Mouse (Mus musculus) G1E (cell line): ENCODE measurements at regions not wholly inside any gene's neighbourhood (a gene's known extent, or its start where the extent isn't known, plus 50 kb on each side); places are given as distances from the start of the nearest gene placed in this dataset.

Experiments
- ATAC-seq: 2 replicates; pipeline ENCODE4 v1.8.0; 2016; ENCODE audit warnings: mild to moderate bottlenecking; ENCODE audit not compliant: insufficient number of reproducible peaks, poor library complexity, low FRiP score, severe bottlenecking; ENCODE audit errors: extremely low read depth
- DNase-seq: peaks from one replicate; pipeline ENCODE4 v3.0.0; 2012; ENCODE audit warnings: low spot score
- H3K27me3 ChIP-seq: 2 replicates; pipeline ENCODE4 v1.6.1; 2012; ENCODE audit warnings: mild to moderate bottlenecking, low read length, inconsistent platforms; ENCODE audit not compliant: insufficient read depth
- H3K36me3 ChIP-seq: replicated peaks from 2 replicates; pipeline ENCODE3; 2012; ENCODE audit warnings: mild to moderate bottlenecking, inconsistent platforms
- H3K4me1 ChIP-seq: 2 replicates; pipeline ENCODE4 v1.6.1; 2012; ENCODE audit warnings: low read depth, low read length, inconsistent platforms, mixed read lengths; ENCODE audit not compliant: insufficient read depth
- H3K4me3 ChIP-seq: 2 replicates; pipeline ENCODE4 v1.5.1; 2012; ENCODE audit warnings: low read depth, mild to moderate bottlenecking, inconsistent platforms, low read length, moderate library complexity, mixed read lengths
- H3K9me3 ChIP-seq: replicated peaks from 2 replicates; pipeline ENCODE4 v1.6.1; 2012; ENCODE audit warnings: inconsistent platforms
- CTCF ChIP-seq: IDR thresholded peaks from 2 replicates; pipeline ENCODE4 v1.5.1; 2012; ENCODE audit warnings: low read depth, low read length, inconsistent platforms, mixed read lengths
- GATA1 ChIP-seq: IDR thresholded peaks from 2 replicates; pipeline ENCODE4 v1.6.1; 2012; ENCODE audit warnings: borderline replicate concordance, low read length, inconsistent platforms, mixed read lengths
- GATA2 ChIP-seq: IDR thresholded peaks from 2 replicates; pipeline ENCODE4 v1.6.1; 2012; ENCODE audit warnings: low read depth, low read length, inconsistent platforms, borderline replicate concordance
- POLR2AphosphoS5 ChIP-seq: IDR thresholded peaks from 2 replicates; pipeline ENCODE4 v1.6.1; 2012; ENCODE audit warnings: low read depth, low read length, inconsistent platforms; ENCODE audit not compliant: insufficient replicate concordance
- TAL1 ChIP-seq: conservative IDR thresholded peaks from 2 replicates; pipeline ENCODE4 v1.6.1; 2012; ENCODE audit warnings: low read depth, low read length, inconsistent platforms, mixed read lengths

DNA sequence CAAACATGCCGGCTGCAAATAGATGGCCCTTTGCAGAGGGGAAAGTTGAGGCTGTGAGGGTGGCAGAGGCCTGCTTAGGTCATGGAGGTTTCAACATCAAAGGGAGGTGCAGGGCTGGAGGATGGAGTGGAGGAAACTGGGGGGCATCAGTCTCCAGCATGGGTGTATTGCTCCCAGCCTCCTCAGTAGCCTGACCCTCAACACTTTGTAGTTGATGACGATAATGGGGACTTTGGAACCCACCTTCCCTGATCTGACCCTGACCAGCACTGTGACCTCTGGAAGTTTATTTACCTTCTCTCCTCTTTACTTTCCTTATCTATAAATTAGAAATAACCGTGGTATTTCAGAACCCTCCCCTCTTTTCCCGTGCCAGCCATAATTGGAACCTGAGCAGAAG is 56.2 kb downstream of the Gm26897 start:
- Histone ChIP-seq H3K9me3 (peaks cover 96% of the 10 kb centered on the region), H3K27me3 (no peaks in the 10 kb centered on the region), H3K4me1 (no peaks in the 10 kb centered on the region), H3K36me3 (no peaks in the 10 kb centered on the region), H3K4me3 (no peak overlapping the region)
- no peak for DNase-seq
- no peak for ATAC-seq
- no peak for TF ChIP-seq POLR2AphosphoS5
- no peak for TF ChIP-seq TAL1
- TF ChIP-seq GATA2, result no peak
- TF ChIP-seq CTCF, result no peak
- no peak for TF ChIP-seq GATA1

DNA sequence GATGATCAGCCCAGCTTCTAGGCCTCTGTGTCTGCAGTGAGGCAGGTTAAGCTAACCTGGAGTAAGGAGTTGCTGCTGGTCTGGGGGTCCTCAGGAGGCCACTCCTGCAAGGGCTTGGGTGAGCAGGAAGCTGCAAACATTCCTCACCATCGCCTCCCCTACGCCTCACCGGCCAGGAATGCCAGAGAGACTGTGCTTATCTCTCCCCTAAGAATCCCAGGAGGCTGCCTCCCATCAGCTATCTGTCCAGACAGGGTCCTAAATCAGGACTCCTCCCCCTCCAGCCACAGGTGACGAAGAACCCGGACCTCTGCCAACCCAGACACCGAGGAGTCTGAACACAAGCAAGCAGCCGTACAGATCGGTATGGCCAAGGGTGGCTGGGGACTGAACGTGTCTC is 56.8 kb downstream of the Gm26897 start:
- no peak for DNase-seq
- Histone ChIP-seq H3K27me3 (no peaks in the 10 kb centered on the region), H3K4me3 (no peak overlapping the region), H3K36me3 (no peaks in the 10 kb centered on the region), H3K9me3 (peaks cover 96% of the 10 kb centered on the region), H3K4me1 (no peaks in the 10 kb centered on the region)
- TF ChIP-seq GATA2, result no peak
- no peak for TF ChIP-seq GATA1
- TF ChIP-seq CTCF, result no peak
- TF ChIP-seq POLR2AphosphoS5, result no peak
- no peak for TF ChIP-seq TAL1
- ATAC-seq, result no peak

DNA sequence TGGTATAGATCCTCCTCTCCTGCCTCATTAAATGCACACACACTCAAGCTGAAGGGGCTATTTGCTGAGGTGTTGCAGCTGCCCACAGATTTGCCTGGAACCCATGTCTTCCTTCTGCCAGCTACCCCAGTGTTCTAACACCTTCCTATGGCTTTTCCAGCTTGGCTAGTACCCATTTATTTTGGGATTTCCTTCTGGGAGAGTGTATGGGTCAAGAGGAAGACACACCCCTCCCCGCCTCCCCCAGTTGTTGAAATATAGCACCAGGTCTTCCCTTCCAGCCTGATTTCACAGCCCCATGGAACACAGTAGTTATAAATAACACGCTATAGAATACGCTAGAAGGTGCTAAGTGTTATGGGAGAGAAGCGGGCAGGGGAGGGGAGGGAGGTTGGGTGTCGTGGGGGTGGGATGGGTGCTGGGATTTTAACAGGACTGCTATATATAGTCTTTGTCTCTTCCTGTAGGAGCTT is 57.4 kb downstream of the Gm26897 start:
- Histone ChIP-seq H3K4me3 (no peak overlapping the region), H3K4me1 (no peaks in the 10 kb centered on the region), H3K9me3 (peaks cover 96% of the 10 kb centered on the region), H3K27me3 (no peaks in the 10 kb centered on the region), H3K36me3 (no peaks in the 10 kb centered on the region)
- TF ChIP-seq GATA2 (no peak), TAL1 (no peak), POLR2AphosphoS5 (no peak), CTCF (no peak), GATA1 (no peak)
- ATAC-seq, result no peak
- DNase-seq, result no peak

DNA sequence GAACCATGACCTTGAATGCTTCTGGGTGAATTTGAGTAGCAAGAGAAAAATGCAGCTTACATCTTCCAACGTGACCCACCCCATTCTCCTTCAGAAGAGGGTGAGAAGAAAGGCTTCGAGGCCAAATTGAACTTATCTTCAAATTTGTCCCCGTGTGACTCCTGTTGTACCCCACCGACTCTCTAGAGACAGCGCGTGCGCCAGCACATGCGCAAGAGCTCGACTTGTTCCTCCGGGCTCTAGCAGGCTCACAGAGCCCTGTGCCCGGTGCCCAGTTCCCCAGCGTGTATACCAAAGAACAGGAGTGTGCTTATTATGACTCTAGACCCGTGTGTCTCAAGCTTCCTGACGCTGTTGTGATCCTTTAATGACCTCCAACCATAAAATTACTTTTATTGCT is 59.0 kb downstream of the Gm26897 start:
- no peak for TF ChIP-seq GATA1
- no peak for TF ChIP-seq TAL1
- no peak for TF ChIP-seq POLR2AphosphoS5
- TF ChIP-seq GATA2, result no peak
- DNase-seq, result no peak

DNA sequence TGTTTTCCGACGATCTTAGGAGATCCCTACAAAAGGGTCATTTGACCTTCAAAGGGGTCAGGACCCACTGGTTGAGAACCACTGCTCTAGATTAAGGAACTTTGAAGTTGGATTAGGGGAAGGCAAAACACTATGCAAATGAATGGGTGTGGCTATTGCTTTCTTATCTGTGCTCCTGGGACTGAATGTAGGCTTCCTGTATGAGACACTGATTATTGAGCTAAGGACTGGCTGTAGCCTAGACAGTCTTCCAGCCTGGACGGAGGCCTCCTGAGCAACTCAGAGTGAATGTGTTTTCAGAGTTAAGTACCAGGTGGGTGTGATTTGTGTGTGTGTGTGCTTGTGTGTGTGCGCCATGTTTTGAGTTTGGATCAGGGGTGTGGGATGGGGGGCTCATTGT is 59.5 kb downstream of the Gm26897 start:
- no peak for ATAC-seq
- TF ChIP-seq TAL1 (no peak), POLR2AphosphoS5 (no peak), GATA1 (no peak), CTCF (no peak), GATA2 (no peak)
- no peak for DNase-seq
- H3K9me3 ChIP-seq, result peaks cover 88% of the 10 kb centered on the region
- H3K27me3 ChIP-seq, result no peaks in the 10 kb centered on the region
- no peak overlapping the region for H3K4me3 ChIP-seq
- H3K4me1 ChIP-seq, result no peaks in the 10 kb centered on the region
- no peaks in the 10 kb centered on the region for H3K36me3 ChIP-seq

More for the DNA sequence above, 59.0 kb downstream of the Gm26897 start:
- Histone ChIP-seq H3K36me3 (no peaks in the 10 kb centered on the region), H3K4me3 (no peak overlapping the region), H3K9me3 (peaks cover 92% of the 10 kb centered on the region), H3K4me1 (no peaks in the 10 kb centered on the region), H3K27me3 (no peaks in the 10 kb centered on the region)
- ATAC-seq, result no peak

DNA sequence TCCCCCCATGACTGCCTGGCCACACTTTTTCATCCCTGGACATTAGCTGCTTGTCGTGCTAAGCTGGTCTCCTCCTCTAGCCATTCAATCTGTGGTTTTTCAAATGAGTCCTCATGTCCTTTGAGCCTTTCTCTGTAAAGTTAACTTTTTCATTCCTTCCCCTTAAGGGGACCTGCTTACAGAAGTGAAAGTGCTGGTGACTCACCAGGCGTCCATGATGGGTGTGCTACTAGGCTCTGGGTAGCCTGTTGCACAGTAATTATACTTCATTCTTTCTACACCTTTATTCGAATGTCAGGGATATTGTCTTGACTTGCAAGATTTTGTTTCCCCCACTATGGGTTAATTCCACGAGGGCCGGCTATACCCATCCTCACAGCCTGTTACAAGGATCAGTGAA is 63.2 kb downstream of the Gm26897 start:
- no peaks in the 10 kb centered on the region for H3K36me3 ChIP-seq
- H3K9me3 ChIP-seq, result peaks cover 87% of the 10 kb centered on the region
- H3K4me3 ChIP-seq, result no peak overlapping the region; the same call in 1 of the 2 replicates
- DNase-seq (no peak), ATAC-seq (no peak)
- H3K27me3 ChIP-seq, result no peaks in the 10 kb centered on the region
- TF ChIP-seq GATA2 (no peak), TAL1 (no peak), GATA1 (no peak), POLR2AphosphoS5 (no peak), CTCF (no peak)
- H3K4me1 ChIP-seq, result no peaks in the 10 kb centered on the region

DNA sequence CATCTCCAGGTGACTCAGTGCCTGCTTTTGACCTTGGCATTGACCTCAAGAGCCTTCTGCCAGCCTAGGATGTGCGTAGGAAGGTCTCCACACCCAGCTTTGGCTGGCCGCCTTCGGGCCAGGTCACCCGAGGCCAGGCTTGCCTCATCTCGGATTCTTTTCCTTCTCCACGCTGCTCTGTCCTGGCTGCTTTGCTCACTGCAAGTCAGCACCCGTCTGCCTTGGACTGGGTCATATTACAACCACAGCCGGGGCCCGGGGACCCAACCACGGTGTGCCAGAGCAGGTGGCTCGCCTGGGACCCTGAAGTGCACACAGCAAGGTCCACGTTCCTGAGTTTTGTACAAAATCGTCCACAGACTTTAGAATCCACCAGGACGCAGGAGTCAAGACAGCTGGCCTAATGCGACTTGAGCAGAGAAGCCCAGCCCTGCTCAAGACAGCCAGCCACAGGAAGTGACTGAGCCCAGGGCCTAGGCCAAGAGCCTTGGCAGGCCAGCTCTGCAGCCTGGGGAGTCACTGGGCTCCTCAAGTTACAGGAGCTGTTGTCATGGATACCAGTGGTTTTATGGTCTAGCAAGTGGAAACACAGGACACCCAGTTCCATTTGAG is 66.1 kb downstream of the Gm26897 start:
- ATAC-seq (no peak), DNase-seq (no peak)

More for the DNA sequence above, 66.1 kb downstream of the Gm26897 start:
- Histone ChIP-seq H3K9me3 (peaks cover 87% of the 10 kb centered on the region), H3K4me3 (no peak overlapping the region; the same call in 1 of the 2 replicates), H3K27me3 (no peaks in the 10 kb centered on the region), H3K4me1 (no peaks in the 10 kb centered on the region), H3K36me3 (no peaks in the 10 kb centered on the region)
- TF ChIP-seq CTCF (no peak), TAL1 (no peak), POLR2AphosphoS5 (no peak), GATA1 (no peak), GATA2 (no peak)
